Mouse (Mus musculus): ENCODE results near the gene Shisa2.
"Not testable (repeated sequence)": the region's sequence is repeated elsewhere in the genome, so short reads cannot be mapped to it uniquely, and the experiment has no call there.

Shisa2 gene

GRCm38 (mm10) chr14:59625158-59625805, at the start of gene Shisa2:
TSS of gene Shisa2 (plus strand) at chr14:59625308.
- DNase-seq (ENCODE audit: low read depth), result no peak

DNA sequence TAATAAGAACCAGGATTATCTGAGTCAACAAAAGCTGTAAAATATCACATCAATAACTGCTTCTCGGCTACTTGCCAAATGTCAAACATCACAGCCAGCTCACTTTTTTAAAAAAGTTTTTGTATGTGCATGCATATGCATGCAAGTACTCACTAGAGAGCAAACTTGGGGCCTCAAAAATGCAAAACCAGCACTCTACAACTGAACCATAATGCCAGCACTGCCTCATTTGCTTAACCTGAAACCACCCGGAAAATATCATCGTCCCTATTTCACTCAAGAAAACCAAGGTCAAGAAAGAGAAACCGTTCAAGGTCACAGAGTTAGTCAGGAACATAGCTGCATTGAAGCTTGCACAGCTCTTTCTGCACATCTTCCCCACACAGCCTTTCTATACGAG, 48.7 kb upstream of the Shisa2 start:
- no peak for DNase-seq (ENCODE audit: low read depth)

DNA sequence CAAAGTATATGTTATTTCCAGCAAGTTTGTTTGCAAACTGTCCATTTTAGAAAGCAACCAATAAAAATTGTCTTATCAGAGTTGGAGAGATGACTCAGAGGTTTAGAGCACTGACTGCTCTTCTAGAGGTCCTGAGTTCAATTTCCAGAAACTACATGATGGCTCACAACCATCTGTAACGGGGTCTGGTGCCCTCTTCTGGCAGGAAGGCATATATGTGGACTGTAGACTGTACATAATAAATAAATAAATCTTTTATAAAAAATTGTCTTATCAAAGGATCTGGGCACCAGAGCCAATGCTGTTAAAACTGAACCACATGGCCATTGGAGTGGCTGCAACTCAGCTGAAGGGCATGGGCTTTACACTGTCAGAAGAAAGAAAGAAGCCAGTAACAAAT, 34.5 kb upstream of the Shisa2 start:
- DNase-seq (ENCODE audit: low read depth), result peak; percentile 59

DNA sequence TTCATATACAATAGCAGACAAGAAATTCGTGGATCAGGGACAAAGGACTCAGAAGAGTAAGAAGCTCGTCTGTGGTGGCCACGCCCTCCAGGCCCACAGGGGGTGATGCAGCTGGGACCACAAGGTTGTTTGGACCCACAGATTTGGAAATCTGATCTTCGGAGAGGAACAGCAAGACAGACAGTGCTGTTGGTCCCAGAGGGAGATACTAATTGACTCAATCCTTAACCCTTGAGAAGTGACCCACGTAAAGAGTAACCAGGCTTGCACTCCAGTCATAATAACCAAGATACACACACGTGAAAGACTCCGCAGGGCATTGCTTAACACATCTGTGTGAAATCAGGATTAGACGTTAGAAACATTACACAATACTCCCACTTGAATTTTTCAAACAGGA, 33.2 kb upstream of the Shisa2 start:
- no peak for DNase-seq (ENCODE audit: low read depth)

- DNase-seq (ENCODE audit: low read depth), result no peak
These were observed 32.5 kb upstream of the Shisa2 start for GRCm38 (mm10) chr14:59592593-59592992.

- DNase-seq (ENCODE audit: low read depth), result no peak
These were observed 30.1 kb upstream of the Shisa2 start for GRCm38 (mm10) chr14:59594988-59595387.

- DNase-seq (ENCODE audit: low read depth), result peak; percentile 92
These were observed 27.5 kb upstream of the Shisa2 start, which contains the start of gene Cdadc1 for GRCm38 (mm10) chr14:59597398-59598259. TSS of gene Cdadc1 (minus strand) at chr14:59597959.

DNA sequence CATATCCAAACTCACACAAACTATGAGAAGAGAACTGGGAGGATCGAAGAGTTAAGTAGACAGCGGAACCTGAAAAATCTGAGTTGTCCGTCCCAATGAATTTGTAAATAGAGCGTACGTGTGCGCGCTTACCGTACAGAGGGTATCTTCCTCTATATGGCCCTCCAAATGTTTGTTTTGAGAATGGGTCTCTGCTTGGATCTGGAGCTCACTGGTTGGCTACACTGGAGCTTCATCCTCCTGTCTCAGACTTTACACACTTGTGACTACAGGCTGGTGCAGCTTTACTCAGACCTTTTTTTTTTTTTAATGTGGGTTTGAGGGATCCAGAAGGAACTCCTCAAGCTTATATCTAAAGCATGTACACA, 26.9 kb upstream of the Shisa2 start:
- no peak for DNase-seq (ENCODE audit: low read depth)

GRCm38 (mm10) chr14:59604002-59604645, 21.0 kb upstream of the Shisa2 start:
- peak; percentile 59 for DNase-seq (ENCODE audit: low read depth)

- DNase-seq (ENCODE audit: low read depth), result peak; percentile 76
These were observed 19.3 kb upstream of the Shisa2 start for GRCm38 (mm10) chr14:59605671-59606353.

GRCm38 (mm10) chr14:59607021-59607420, 18.1 kb upstream of the Shisa2 start:
- no peak for DNase-seq (ENCODE audit: low read depth)

DNA sequence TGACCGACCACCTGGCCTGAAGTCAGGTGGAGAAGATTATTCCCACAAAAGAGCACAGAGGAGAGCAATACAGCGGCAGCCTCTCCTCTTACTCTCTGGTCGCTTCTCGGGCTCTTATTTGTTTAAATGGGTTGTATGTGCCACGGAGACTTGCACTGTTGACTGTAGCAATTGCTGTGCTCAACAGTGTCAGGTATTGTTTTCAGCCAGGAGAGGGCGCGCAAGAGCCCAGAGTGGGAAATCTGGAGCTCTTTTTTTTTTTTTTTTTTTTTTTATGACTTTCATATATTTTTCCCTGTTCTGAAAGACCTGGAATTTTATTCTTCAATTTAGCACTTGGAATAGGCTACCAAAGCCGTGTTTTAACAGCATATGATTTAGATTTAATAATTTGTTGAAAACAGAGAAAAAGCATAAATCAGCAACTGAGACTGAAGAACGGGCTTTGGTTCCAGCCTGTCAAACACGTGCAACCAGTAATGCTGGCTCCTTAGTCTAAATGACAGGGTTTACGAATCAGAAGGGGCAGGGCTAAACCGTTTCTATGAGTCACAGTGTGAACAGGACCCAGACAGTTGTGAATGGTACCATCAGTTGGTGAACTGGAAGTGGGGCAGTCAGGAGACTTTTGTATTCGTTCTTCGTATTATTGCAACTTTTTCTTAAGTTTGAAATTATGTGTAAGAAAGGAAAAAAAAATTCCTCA, 12.0 kb upstream of the Shisa2 start:
- DNase-seq (ENCODE audit: low read depth), result peak; percentile 70

GRCm38 (mm10) chr14:59614149-59614548, 11.0 kb upstream of the Shisa2 start:
- DNase-seq (ENCODE audit: low read depth), result not testable (repeated sequence)

DNA sequence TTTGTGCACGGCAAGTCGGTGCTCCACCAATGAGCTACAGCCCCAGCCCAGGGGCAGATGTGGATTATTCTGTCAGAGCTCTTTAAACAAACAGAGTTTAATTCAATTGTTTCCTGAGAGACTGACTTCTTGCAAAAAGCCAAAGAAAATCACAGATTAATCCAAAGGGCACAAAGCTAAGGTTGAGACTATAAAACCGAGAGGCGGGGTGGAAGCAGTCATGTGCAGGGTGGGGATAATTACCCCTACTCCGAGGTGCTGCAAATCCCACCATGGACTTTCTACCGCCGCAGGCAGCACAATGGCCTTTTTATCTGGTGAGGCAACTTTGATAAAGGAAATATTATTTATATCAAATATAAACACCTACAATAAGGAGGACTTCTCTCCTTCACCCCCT, 8.3 kb upstream of the Shisa2 start:
- no peak for DNase-seq (ENCODE audit: low read depth)

GRCm38 (mm10) chr14:59624326-59624885, 702 bp upstream of the Shisa2 start:
- DNase-seq (ENCODE audit: low read depth), result no peak

- DNase-seq (ENCODE audit: low read depth), result no peak
These were observed 777 bp downstream of the Shisa2 start for GRCm38 (mm10) chr14:59625806-59626364.

GRCm38 (mm10) chr14:59626711-59627110, 1.6 kb downstream of the Shisa2 start:
- DNase-seq (ENCODE audit: low read depth), result no peak

- DNase-seq (ENCODE audit: low read depth), result no peak
These were observed 2.1 kb downstream of the Shisa2 start for GRCm38 (mm10) chr14:59627142-59627680.

GRCm38 (mm10) chr14:59627823-59628222, 2.7 kb downstream of the Shisa2 start:
- DNase-seq (ENCODE audit: low read depth), result no peak

GRCm38 (mm10) chr14:59629308-59629707, 4.2 kb downstream of the Shisa2 start:
- no peak for DNase-seq (ENCODE audit: low read depth)

DNA sequence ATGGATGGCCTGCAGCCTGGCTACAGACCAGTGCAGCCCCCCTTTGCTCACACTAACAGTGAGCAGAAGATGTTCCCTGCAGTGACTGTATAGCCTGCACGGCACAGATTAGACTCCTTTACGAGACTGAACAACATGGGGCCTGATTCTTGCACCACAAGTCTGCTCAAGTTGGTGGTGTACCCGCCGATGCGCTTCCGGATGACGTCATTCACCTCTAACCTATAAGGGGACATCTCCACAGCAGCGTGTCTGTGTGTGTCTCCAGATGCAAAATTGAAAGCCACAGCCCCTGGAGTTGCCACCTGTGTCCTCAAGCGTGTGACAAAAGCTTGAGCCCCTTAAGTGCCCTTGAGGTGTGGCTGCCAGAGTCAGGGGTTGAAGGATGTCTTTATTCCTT, 5.0 kb downstream of the Shisa2 start:
- no peak for DNase-seq (ENCODE audit: low read depth)

All from NIH3T3 (cell line).